Mouse (Mus musculus): ENCODE data around the gene C2cd6.
A peak's percentile ranks its signal among the peaks of the same experiment; 100 is the strongest.

C2cd6 gene

DNA sequence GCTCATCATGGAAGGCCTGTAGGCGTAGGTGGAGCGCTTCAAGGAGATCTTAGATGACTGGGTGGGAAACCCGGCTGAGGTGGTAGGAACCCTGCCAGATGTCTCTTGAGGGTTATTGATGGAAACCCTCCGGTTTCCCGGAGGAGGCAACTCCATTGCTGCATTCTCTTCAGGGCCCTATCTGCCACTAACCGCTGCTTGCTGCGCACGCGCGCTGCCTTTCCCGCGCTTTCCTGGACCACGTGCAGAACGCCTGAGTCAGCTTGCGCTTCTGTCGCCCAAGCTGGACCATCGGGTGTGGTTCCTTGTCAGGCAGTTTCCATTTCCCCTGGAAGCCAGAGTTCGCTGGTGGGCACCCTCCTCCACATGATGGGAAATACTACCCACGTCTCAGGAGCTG, at the start of gene C2cd6:
TSS of gene C2cd6 (minus strand) at position 196 of the 400 bp plus-strand sequence.
- DNase-seq (ENCODE audit: low read depth, low spot score), result peak; percentile 42

DNA sequence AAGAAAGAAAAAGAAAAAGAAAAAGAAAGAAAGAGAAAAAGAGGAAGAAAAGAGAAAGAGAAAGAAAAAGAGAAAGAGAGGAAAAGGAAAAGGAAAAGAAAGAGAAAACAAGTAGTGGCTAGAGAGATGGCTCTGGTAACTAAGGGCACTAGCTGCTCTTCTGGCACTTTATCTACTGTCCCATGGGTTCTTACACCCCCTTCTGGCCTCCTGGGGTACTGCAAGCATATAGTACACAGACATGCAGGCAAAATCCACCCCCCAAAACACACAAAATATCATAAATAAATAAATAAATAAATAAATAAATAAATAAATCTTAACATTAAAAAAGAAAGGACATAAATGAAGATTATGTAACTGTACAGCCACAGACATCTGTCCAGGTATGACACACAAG, 48.1 kb upstream of the C2cd6 start:
- DNase-seq (ENCODE audit: low read depth, low spot score), result peak; percentile 76

DNA sequence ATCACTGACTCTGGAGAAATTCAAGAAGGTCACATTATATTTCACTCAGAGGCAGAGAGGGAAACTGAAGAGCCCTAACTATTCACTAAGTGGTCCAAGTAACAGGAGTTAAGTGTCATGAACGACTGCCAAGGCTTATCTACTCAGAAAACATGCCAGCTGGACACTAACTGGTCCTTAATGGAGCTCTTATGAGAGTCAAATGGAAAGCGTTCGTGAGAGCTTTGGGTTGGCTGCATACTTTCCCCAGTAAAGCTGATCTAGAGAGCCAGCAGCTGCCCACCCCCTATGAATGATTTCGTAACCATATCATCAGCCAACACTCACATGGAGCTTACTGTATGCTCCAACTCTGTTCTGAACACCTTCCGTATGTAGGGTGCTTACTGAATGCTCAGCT, 39.7 kb upstream of the C2cd6 start:
- no peak for DNase-seq (ENCODE audit: low read depth, low spot score)

DNA sequence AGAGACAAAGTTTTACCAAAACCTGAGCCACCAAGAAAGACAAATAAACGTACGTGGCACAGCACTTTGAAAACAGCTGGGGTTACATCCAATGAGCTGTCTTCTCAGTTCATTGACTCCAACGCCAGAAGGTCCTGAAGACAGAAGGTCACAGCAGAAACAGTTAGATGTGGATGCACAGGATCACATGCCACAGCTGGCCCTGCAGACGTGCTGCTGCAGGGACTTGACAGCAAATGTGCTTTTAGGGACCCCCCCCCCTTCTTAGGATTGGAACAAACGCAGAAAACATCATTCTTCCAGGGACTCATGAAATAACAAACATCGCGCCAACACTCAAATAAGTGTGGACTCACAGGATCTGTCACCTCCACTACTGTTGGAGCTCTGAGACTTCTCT, 34.2 kb upstream of the C2cd6 start:
- DNase-seq (ENCODE audit: low read depth, low spot score), result no peak

DNA sequence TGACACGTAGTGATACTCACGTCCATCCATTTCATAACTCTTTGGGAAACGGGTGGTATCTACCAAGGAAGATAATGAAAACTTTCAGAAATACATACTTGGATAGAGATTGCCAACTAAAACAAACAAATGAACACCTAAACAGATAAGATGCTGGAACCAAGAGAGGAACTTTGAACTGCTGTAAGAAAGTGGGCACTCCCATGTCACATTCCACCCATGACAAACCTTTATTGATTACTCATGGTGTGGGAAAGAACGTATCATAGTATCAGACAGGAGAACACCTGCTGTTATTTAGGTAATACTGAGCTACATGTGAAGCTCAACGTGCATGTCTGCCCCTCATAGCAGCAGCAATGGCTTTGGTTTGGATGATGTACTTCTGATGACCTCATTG, 30.9 kb upstream of the C2cd6 start:
- DNase-seq (ENCODE audit: low read depth, low spot score), result no peak

DNA sequence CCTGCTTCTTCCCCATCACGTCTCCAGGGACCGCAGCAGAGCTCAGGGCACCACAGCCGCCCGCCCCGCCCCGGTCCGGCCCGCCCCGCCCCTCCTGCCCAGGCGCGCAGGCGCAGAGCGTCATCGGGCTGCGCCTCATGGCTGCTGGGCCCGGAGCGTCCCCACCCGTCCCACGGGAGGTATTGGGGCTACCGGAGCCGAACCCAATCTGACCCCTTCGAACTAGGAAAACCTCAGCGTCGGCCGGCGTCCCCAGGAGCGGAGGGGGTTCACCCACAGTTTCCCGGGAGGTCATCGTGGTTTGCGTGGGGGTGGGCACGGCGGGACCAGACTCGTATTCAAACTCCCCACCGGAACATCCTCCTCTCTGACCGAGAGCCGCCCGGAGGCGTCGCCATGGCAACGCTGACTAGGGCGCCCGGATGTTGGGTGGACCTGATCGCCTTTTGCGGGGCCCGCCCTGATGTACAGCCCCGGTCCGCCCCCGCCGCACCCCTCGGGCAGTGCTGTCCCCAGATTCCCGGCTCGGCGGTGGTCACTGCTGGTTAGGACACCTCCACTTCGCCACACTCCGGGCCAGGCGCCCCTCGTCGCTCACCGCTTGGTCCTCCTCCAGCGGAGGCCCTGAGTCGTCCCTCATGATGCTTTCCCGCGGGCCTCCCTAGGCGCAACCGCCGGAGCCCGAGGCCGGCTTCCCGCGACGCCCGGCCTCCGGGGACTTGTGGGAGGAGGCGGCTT, 25.2 kb upstream of the C2cd6 start, which contains the start of gene Tmem237:
TSS of gene Tmem237 (minus strand) at position 689 of the 738 bp plus-strand sequence.
- DNase-seq (ENCODE audit: low read depth, low spot score), result peak; percentile 93

DNA sequence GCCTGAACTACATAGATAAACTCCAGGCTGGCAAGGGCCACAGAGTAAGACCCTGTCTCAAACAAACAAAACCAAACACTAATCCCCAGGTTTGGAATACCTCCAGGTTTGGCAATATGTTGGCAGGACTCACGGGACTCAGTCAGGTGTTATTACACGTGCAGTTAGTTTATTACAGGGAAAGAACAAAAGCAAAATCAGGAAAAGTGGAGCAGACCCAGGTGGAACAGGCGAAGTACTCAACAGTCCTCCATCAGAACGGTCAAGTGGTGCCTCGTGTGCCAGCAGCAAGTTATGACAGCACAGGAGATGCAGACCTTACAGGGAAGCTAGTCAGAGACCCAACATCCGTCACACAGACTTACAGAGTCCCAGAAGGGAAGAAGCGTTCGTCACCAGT, 15.8 kb upstream of the C2cd6 start:
- no peak for DNase-seq (ENCODE audit: low read depth, low spot score)

DNA sequence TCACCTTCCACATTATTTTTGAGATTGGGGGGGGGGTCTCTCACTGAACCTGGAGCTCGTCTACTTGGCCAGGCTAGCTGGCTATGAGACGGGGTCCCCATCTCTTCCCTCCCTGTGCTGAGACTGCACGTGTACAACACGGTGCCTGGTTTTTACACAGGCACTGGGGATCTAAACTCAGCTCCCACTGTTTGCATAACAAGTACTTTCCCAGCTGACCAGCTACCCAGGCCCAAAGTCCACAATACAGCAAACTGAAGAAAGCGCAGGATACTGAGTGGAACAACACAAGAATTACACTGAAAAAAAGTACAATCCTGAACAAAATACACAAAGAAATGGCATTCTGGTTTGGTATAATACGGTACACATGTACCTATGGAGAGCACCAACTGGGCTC, 7.4 kb upstream of the C2cd6 start:
- no peak for DNase-seq (ENCODE audit: low read depth, low spot score)

DNA sequence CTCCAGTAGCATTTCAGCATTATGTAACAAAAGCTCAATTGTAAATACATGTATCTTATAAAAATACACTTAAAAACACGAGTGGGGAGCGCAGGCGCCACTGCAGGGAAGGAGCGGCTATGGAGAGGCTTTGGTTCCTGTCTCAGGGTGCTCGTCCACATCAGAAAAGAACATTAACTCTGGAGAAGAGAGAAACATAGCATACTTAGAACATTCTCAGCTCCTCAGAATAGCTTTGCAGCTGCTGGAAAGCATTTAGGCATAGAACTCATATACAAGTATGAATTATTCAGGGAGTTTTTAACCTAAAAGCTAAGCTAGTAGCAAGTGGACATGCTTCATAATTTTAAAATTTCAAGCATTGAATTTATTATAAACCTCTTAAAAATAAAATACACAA, 6.3 kb upstream of the C2cd6 start:
- no peak for DNase-seq (ENCODE audit: low read depth, low spot score)

DNA sequence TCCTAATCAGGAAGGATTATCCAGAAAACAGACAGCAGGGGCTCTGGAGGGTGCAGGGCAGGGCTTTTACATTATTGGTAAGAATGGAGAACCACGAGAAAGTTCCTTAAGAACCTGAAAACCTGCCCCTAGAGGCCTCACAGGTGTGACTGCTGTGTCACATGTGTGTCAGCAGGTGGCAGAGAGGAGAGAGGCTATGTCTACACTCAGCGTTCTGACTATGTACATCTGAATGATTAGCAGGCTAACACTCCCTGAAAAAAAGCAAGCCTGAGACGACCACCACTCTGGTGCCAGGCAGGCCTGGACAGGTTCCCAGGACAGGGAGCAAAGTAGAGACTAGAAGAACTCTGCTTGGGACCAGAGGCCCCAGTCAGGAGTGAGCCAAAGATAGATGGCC, 23.8 kb downstream of the C2cd6 start:
- DNase-seq (ENCODE audit: low read depth, low spot score), result peak; percentile 65

DNA sequence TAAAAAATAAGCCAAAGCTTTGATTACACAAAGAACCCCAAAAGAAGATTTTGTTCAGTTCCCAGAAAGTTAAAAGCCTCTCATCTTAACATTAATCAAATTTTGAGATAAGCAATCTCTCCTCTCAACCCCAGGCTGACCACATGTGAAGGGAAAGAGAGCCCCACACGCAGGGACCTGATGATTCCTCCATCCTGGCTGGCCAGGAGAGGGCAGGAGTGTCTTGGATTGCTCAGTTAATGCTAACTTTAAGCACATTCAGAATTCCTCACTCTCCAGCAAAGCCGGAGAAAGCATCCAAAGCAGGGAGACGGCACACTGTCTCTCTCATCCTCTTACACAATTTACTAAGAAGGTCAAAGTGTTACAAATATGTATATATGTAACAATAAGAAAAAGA, 26.7 kb downstream of the C2cd6 start:
- peak; percentile 43 for DNase-seq (ENCODE audit: low read depth, low spot score)

DNA sequence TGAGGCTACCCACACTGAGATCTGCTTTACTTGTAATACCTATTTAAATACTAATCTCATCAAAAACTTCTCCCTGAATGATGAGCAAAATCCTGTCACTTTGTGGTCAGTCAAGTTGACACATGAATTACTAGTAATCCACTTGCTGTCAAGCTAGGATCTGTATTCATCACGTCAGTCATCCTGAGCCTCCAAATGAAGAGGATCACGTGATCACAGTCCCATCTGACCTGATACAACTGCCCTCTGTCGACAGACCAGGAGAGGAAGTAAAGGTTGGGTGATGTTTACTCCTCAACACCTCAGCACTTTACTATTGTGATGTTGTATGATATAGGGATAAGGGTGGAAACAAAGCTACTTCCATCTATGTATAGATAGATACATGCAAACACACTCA, 31.0 kb downstream of the C2cd6 start:
- DNase-seq (ENCODE audit: low read depth, low spot score), result no peak

DNA sequence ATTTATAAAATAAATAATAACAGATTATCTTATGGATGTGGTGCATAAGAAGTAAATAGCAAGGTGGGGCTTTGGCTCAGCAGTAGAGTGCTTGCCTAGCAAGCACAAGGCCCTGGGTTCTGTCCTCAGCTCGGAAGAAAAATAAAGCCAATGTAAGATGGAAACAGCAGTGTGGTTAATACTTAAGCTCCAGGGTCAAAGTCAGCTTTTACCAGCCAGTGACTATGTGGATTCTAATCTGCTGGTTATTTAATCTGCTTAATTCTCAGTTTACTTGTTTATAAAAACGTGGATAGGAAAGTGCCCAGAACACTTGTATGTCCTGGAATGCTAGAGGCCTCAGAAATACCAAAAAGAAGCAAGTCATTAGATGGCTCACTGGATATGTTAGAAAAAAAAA, 37.7 kb downstream of the C2cd6 start:
- DNase-seq (ENCODE audit: low read depth, low spot score), result no peak

DNA sequence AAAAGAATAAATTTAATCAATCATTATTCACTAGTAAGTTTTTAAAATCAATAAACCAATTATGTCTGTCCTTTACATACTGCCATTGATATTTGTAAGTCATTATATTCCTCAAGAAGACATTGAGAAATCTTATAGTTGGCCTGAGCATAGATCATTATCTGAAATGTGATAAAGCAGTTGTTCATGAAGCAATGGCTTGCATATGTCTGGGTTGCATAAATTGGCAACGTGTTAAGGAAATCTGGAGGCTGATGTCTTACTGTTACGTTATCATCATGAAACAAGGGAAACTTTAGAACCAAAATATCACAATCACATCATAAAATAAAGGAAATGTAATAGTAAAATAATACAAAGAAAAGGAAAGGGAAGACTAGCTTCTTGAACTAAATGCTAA, 43.4 kb downstream of the C2cd6 start:
- no peak for DNase-seq (ENCODE audit: low read depth, low spot score)

DNA sequence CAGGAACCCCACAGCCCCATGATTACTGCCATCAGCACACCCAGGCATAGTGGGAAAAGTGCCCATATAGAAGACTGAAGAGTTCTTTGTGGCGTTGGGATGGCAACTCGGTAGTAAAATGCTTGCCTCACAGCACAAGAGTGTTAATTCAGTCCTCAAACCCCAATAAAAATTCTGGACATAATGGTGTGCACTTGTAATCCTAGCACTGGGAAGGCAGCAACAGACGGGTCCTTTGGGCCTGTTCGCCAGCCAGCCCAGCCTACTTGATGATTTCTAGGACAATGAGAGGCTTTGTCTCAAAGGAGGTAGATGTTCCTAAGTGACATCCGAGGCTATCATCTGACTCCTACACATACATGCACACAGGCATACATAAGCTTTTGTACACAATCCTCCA, 57.0 kb downstream of the C2cd6 start:
- no peak for DNase-seq (ENCODE audit: low read depth, low spot score)

DNA sequence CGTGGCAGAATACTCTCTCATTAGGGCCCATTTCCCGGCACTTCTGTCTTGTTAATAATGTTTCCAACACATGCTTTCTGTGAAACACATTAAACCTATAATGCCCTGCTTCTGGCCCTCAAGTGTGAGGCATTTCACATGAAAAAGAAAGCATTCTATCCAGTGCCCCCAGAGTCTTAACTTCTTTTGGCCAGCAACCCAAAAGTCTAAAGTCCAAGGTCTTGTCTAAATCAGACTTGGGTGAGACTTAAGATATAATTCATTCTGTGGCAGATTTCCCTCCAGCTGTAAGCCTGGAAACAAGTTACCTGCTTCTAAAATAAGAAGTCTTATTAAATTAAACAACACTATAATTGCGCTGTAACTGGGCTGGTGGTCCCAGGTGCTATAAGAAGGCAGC, 73.1 kb downstream of the C2cd6 start:
- no peak for DNase-seq (ENCODE audit: low read depth, low spot score)

DNA sequence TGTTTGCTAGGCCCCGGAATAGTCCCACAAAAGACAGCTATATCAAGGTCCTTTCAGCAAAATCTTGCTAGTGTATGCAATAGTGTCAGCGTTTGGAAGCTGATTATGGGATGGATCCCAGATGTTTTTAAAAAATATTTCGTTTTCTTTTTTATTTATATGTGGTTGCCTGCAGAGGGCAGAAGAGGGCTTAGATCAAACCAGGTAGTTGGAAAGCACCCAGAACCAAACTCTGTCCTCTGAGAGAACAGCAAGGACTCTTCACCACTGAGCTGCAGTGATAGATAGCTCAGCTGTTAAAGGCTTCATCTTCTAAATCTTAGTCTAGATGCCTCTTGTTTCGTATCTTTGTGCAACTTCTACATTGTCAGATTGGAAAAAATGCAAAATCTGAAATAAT, 85.5 kb downstream of the C2cd6 start:
- DNase-seq (ENCODE audit: low read depth, low spot score), result peak; percentile 36

Measured in ZHBTc4 (cell line).